Comparison of ENCODE assay signal across 18 mouse cellular contexts in the genomic region with DNA sequence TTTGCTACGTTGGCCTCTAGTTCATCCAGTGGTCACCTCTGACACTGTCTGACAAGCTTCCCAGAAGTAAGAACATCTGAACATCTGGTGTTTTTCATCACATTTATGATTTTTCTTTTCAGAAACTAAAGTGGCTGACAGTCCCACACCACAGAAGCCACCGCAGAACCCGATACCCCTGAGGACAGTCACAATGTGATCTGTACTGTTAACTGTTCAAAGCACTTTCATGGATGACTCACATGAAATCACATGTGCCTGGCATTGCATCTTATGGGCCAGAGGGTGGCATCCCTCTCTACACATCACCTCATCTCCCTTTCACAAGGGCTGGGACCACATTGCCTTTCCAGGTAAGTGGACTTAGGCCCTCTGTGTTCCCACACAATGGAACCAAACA. TPM values are rescaled to one million over a fixed set of nuclear protein-coding genes. Genes with fewer than 3 reads are reported as not detected.
DNase-seq lines count a peak whose midpoint lies in the region; TF ChIP-seq lines count a peak whose summit lies in the region.
"Had no signal": no experiment of that assay in that cellular context is flagged by ENCODE, and none has a peak within 500 bp of the region (broad histone marks: within the 10 kb centered on the region; RNA-seq: fewer than 3 reads in every experiment).

No protein-coding gene starts in this region.

- no peaks in the 10 kb centered on the region for H3K36me3 ChIP-seq in kidney, adult 2 months (ENCODE audit: control insufficient read depth, insufficient read depth, low read length)
- H3K36me3 ChIP-seq in thymus, adult 2 months (ENCODE audit: control insufficient read depth, insufficient read depth, low read length): no peaks in the 10 kb centered on the region
- H3K36me3 ChIP-seq: hindbrain, embryonic 12.5 days; hindbrain, embryonic 15.5 days; intestine, embryonic 15.5 days had no signal

- no peak for TF ChIP-seq POLR2A in kidney, adult 2 months (IDR thresholded peaks at IDR 0.05; ENCODE audit: low read depth, low read length)
- TF ChIP-seq POLR2A in thymus, adult 2 months (IDR thresholded peaks at IDR 0.05; ENCODE audit: control insufficient read depth, extremely low read depth, insufficient read depth, low read length, poor library complexity): no peak

- H3K27me3 ChIP-seq in kidney, adult 2 months (replicated peaks; ENCODE audit: control insufficient read depth, insufficient read depth, low read length): no peaks in the 10 kb centered on the region
- H3K27me3 ChIP-seq in thymus, adult 2 months (ENCODE audit: control insufficient read depth, insufficient read depth, low read length): no peaks in the 10 kb centered on the region
- H3K27me3 ChIP-seq: hindbrain, embryonic 12.5 days; hindbrain, embryonic 15.5 days; intestine, embryonic 15.5 days had no signal

- H3K4me1 ChIP-seq in kidney, adult 2 months (ENCODE audit: control insufficient read depth, insufficient read depth, low read length): no peaks in the 10 kb centered on the region
- H3K4me1 ChIP-seq in thymus, adult 2 months (replicated peaks; ENCODE audit: control insufficient read depth, insufficient read depth, low read length): no peaks in the 10 kb centered on the region
- H3K4me1 ChIP-seq: hindbrain, embryonic 12.5 days; hindbrain, embryonic 15.5 days; intestine, embryonic 15.5 days had no signal

- no peak overlapping the region for H3K27ac ChIP-seq in kidney, adult 2 months (ENCODE audit: insufficient read depth, low read depth, low read length)
- no peak overlapping the region for H3K27ac ChIP-seq in thymus, adult 2 months (ENCODE audit: control insufficient read depth, insufficient read depth, low read length)
- H3K27ac ChIP-seq: heart, adult 2 months; hindbrain, embryonic 12.5 days; hindbrain, embryonic 15.5 days; intestine, embryonic 15.5 days had no signal

- peak; percentile 30 for DNase-seq in kidney, postnatal 10 days
- DNase-seq in kidney, adult 2 months: no peak
- DNase-seq in 3T3-L1 (ENCODE audit: low read depth, low spot score) (peak; percentile 2), 416B (ENCODE audit: low read depth) (peak; percentile 6)
- peak; percentile 8 for DNase-seq in induced T-regulatory cell, adult 2 months (ENCODE audit: low read depth)
- no peak for DNase-seq in thymus, adult 2 months
- no peak for DNase-seq in adrenal gland, postnatal 36 days
- DNase-seq: adrenal gland, adult 8-10 months; adrenal gland, postnatal 25 days; cerebellum, adult 18-20 months; cerebellum, adult 9-10 months; cerebellum, postnatal 14 days; gastrocnemius, postnatal 25 days; heart, adult 2 months had no signal

- H3K4me3 ChIP-seq in kidney, adult 2 months (ENCODE audit: insufficient read depth, low read depth, low read length): no peak overlapping the region
- no peak overlapping the region for H3K4me3 ChIP-seq in thymus, adult 2 months (ENCODE audit: control insufficient read depth, insufficient read depth, low read length)
- H3K4me3 ChIP-seq: heart, adult 2 months; hindbrain, embryonic 12.5 days; hindbrain, embryonic 15.5 days; intestine, embryonic 15.5 days had no signal

- TF ChIP-seq CTCF in kidney, adult 2 months (conservative IDR thresholded peaks at IDR 0.05; ENCODE audit: insufficient read depth, insufficient read length, low read depth, low read length): no peak
- no peak for TF ChIP-seq CTCF in thymus, adult 2 months (IDR thresholded peaks at IDR 0.05; ENCODE audit: borderline replicate concordance, control insufficient read depth, extremely low read depth, insufficient read depth, low read length, poor library complexity)

- WGBS in kidney, adult 2 months: 69% methylated on average over 3 of the region's 3 CpGs
- WGBS in thymus, adult 2 months: 80% methylated on average over 3 of the region's 3 CpGs

RNA-seq across cellular contexts. Expression of a gene that starts 21.3 kb away (rescaled TPM):
- polyA plus RNA-seq in kidney, adult 2 months (2012; rRNA removed): 1.2 and 1.5 TPM in 2 replicates
- 19.5 and 22.9 TPM in 2 replicates for polyA plus RNA-seq in thymus, adult 2 months (2012; rRNA removed)
- total RNA-seq in adrenal gland, postnatal 36 days (2021): 10 to 100 TPM in 1 of 2 experiments, 1 to 10 TPM in 1; 9.6 to 17.7 TPM
- total RNA-seq: MEL had no signal

Comparison
In these comparisons a context has a peak if more than half of its experiments do, and no peak if none do; other contexts are left out.
1. DNase-seq: peak in kidney, postnatal 10 days (single experiment), 3T3-L1 (single experiment), 416B (single experiment) and induced T-regulatory cell, adult 2 months (single experiment); none in kidney, adult 2 months (single experiment), thymus, adult 2 months (single experiment) and adrenal gland, postnatal 36 days (0 of 2).